Mouse (Mus musculus) neural tube, embryonic 12.5 days (tissue): ENCODE measurements at regions not wholly inside any gene's neighbourhood (a gene's known extent, or its start where the extent isn't known, plus 50 kb on each side); places are given as distances from the start of the nearest gene placed in this dataset.

Source experiments
- ATAC-seq: fragments of 200-750 bp; cut with Nextera tagmentation; 2 replicates; pipeline ENCODE4 v1.8.0; 2017; ENCODE audit warnings: low read depth, mild to moderate bottlenecking, moderate TSS enrichment, moderate library complexity; ENCODE audit not compliant: low FRiP score
- H3K27ac ChIP-seq: fragments of 300-500 bp; sonication (generic); 2 replicates; pipeline ENCODE4 v1.5.1; 2016
- H3K27me3 ChIP-seq: fragments of 300-500 bp; sonication (generic); replicated peaks from 2 replicates; pipeline ENCODE4 v1.6.1; 2016; ENCODE audit warnings: mild to moderate bottlenecking
- H3K36me3 ChIP-seq: fragments of 300-500 bp; sonication (generic); 2 replicates; pipeline ENCODE4 v1.6.1; 2016; ENCODE audit warnings: mild to moderate bottlenecking
- H3K4me1 ChIP-seq: fragments of 300-500 bp; sonication (generic); 2 replicates; pipeline ENCODE4 v1.6.1; 2016
- H3K4me2 ChIP-seq: fragments of 300-500 bp; sonication (generic); replicated peaks from 2 replicates; pipeline ENCODE4 v1.6.1; 2016; ENCODE audit warnings: mild to moderate bottlenecking
- H3K4me3 ChIP-seq: fragments of 300-500 bp; sonication (generic); 2 replicates; pipeline ENCODE4 v1.5.1; 2016
- H3K9ac ChIP-seq: fragments of 300-500 bp; sonication (generic); 2 replicates; pipeline ENCODE4 v1.6.1; 2016; ENCODE audit warnings: mild to moderate bottlenecking
- H3K9me3 ChIP-seq: fragments of 300-500 bp; sonication (generic); 2 replicates; pipeline ENCODE4 v1.6.1; 2016; ENCODE audit warnings: mild to moderate bottlenecking
- WGBS: fragments of 180-500 bp; shearing (Covaris S2); methylation state at CpG from one replicate; pipeline ENCODE4 v1.1.7; 2016; 5-methylcytosine and 5-hydroxymethylcytosine counted together

DNA sequence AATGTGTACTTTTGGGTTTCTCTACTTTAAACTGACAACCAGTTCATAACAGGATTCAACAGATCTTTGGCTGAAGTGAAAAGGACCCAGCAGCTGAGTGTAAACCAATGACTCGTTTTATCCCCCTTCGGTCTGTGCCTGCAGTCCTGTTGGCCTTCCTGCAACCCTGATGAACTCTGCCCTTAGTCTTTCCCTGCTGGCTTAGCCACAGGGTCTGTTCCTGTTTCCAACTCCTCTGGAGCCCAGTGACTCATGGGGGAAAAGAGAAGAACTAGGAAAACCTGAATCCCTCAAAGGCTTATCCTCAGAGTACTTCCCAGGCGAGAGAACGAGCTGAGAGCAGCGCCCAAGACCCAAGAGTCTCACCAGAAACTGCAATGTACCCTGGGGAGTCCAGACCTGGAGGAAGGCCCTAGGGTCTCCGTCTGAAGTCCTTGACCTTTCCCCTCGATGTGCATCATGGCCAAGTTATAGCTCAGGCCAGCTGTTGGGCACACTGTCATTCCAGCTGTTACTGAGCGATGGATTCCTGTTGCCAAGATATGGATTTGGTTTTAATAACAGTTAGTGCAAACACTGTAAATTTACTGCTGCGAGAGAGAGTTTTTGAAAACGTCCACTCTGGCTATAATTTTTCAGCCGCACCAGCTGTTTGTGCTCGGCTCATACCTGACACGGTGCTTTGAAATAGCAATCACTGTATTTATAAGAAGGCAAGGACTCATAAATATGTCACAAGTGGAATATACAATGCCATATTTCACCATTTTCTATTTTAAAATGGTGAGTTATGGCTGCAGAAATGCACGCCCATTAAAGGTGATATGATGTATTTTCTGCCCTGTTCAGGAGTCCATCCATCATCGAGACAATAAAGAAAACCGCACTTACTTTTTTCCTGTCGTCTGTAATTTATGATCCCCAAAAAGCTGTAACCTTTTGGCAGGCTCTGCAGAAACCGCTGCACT, 63.3 kb upstream of the Zfp703 start:
- Histone ChIP-seq H3K36me3 (no peaks in the 10 kb centered on the region), H3K27ac (no peak overlapping the region), H3K27me3 (no peaks in the 10 kb centered on the region), H3K9me3 (no peaks in the 10 kb centered on the region), H3K4me2 (no peak overlapping the region), H3K9ac (no peak overlapping the region), H3K4me1 (no peaks in the 10 kb centered on the region), H3K4me3 (no peak overlapping the region)
- no peak for ATAC-seq
- WGBS, result 62% methylated on average over 18 of the region's 18 CpGs

GRCm38 (mm10) chr8:26915731-26916130, 61.4 kb upstream of the Zfp703 start:
- 85% methylated on average over 8 of the region's 8 CpGs for WGBS
- Histone ChIP-seq H3K36me3 (no peaks in the 10 kb centered on the region), H3K9me3 (no peaks in the 10 kb centered on the region), H3K4me2 (no peak overlapping the region), H3K27me3 (no peaks in the 10 kb centered on the region), H3K4me3 (no peak overlapping the region), H3K4me1 (no peaks in the 10 kb centered on the region), H3K27ac (no peak overlapping the region), H3K9ac (no peak overlapping the region)
- no peak for ATAC-seq

DNA sequence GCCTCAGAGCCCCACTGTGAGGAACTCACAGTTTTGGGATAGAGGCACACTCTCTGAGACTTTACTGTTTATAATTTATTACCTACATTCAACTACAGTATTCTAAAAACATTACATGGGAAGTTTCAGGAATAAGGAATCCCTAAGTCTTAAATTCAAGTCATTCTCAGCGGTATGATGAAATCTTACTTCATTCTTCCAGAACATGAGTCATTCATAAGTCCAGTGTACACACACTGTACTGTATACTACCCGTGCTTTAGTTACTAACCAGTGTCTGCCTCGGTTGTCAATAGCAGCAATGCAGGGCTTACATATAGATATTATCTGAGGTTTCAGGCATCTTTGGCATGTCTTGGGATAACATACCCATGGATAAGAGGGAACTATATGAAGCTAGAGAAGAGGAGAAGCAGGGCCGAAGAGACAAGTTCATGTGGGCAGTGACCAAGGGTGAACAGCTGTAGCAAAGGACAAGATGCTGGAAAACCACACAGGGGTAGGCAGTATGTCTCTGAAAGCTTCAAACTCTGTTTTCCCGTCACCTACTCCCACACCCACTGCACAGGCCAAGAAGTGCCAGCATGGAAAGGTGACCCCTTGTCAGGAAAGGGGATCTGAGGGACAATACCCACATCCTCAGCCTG, 55.5 kb upstream of the Zfp703 start:
- no peaks in the 10 kb centered on the region for H3K36me3 ChIP-seq
- no peak overlapping the region for H3K4me3 ChIP-seq
- H3K9me3 ChIP-seq, result no peaks in the 10 kb centered on the region
- H3K9ac ChIP-seq, result no peak overlapping the region
- no peaks in the 10 kb centered on the region for H3K27me3 ChIP-seq
- no peak overlapping the region for H3K4me2 ChIP-seq
- ATAC-seq, result no peak
- H3K27ac ChIP-seq, result no peak overlapping the region
- H3K4me1 ChIP-seq, result no peaks in the 10 kb centered on the region
- 92% methylated on average over 5 of the region's 5 CpGs for WGBS

- 89% methylated on average over 5 of the region's 5 CpGs for WGBS
- no peaks in the 10 kb centered on the region for H3K4me1 ChIP-seq
- no peak overlapping the region for H3K4me3 ChIP-seq
- H3K36me3 ChIP-seq, result no peaks in the 10 kb centered on the region
- H3K9ac ChIP-seq, result no peak overlapping the region
- ATAC-seq, result no peak
- H3K27me3 ChIP-seq, result no peaks in the 10 kb centered on the region
- H3K4me2 ChIP-seq, result no peak overlapping the region
- no peak overlapping the region for H3K27ac ChIP-seq
- H3K9me3 ChIP-seq, result no peaks in the 10 kb centered on the region
These were observed 55.0 kb upstream of the Zfp703 start for GRCm38 (mm10) chr8:26922178-26922540.

GRCm38 (mm10) chr8:26923166-26923565, 54.0 kb upstream of the Zfp703 start:
- Histone ChIP-seq H3K4me2 (no peak overlapping the region), H3K4me1 (no peaks in the 10 kb centered on the region), H3K4me3 (no peak overlapping the region), H3K27me3 (no peaks in the 10 kb centered on the region), H3K9ac (no peak overlapping the region), H3K27ac (no peak overlapping the region), H3K36me3 (no peaks in the 10 kb centered on the region), H3K9me3 (no peaks in the 10 kb centered on the region)
- ATAC-seq, result no peak
- 88% methylated on average over 8 of the region's 8 CpGs for WGBS
